Mouse (Mus musculus) embryonic stem cell, embryonic (primary cell): ENCODE results near the gene Gm17482.

Source experiments
- CTCF ChIA-PET, 4 experiments: fragments of 300-600 bp in 2 of 4; fragments of 350-600 bp in 2 of 4; sonication (Branson Sonifier 250); formaldehyde crosslinking; loops; one replicate each; lab custom pipeline; 2022; ENCODE audit warnings: inconsistent platforms in 2 of 4; lab: Charles Lee
- POLR2A ChIA-PET, 4 experiments: fragments of 300-600 bp in 2 of 4; fragments of 350-600 bp in 2 of 4; sonication (Branson Sonifier 250); formaldehyde crosslinking; loops; one replicate each; lab custom pipeline; 2022; ENCODE audit warnings: antibody characterized with exemption in 4 of 4, inconsistent platforms in 1 of 4; lab: Charles Lee

The Gm17482 gene

GRCm38 (mm10) chr6:115273346-115273745, 46.2 kb downstream of the Gm17482 start:
- POLR2A ChIA-PET: no interaction called here
- CTCF ChIA-PET: interaction anchor here in 2 of 4 experiments (0.8 to 0.9 kb wide), 2 partner anchors 46 to 207 kb away, joined by 3 read pairs; partner anchors contain the start of gene Gm17482 (in 1 of the 2)

GRCm38 (mm10) chr6:115274705-115275104, 47.6 kb downstream of the Gm17482 start:
- CTCF ChIA-PET: interaction anchor here in 2 of 4 experiments (0.6 kb wide), 3 partner anchors 46 to 216 kb away, joined by 3 read pairs; partner anchors contain the start of gene Gm17482 (in 1 of the 2)
- POLR2A ChIA-PET: interaction anchor here in 1 of 4 experiments (0.6 to 1.5 kb wide), 2 partner anchors 14 to 64 kb away, joined by 3 read pairs; no protein-coding TSS in a partner anchor

GRCm38 (mm10) chr6:115275116-115275815, 48.1 kb downstream of the Gm17482 start:
- CTCF ChIA-PET: interaction anchor here (0.6 to 1.4 kb wide), 4 partner anchors 47 to 226 kb away, joined by 3 read pairs; partner anchors contain the start of gene Gm17482 (in 2 of the 4)
- POLR2A ChIA-PET: interaction anchor here in 1 of 4 experiments (0.6 to 1.5 kb wide), 2 partner anchors 14 to 63 kb away, joined by 3 read pairs; no protein-coding TSS in a partner anchor

GRCm38 (mm10) chr6:115278086-115278485, 50.9 kb downstream of the Gm17482 start:
- ChIA-PET POLR2A (no interaction called here), CTCF (interaction anchor here in 1 of 4 experiments (0.6 kb wide), 1 partner anchor 10 kb away, joined by 4 read pairs; no protein-coding TSS in a partner anchor)

- POLR2A ChIA-PET: no interaction called here
- CTCF ChIA-PET: no interaction called here
Observed at GRCm38 (mm10) chr6:115279639-115280038, 52.5 kb downstream of the Gm17482 start.

- CTCF ChIA-PET: interaction anchor here in 1 of 4 experiments (0.6 kb wide), 1 partner anchor 255 kb away, joined by 5 read pairs; no protein-coding TSS in a partner anchor
- POLR2A ChIA-PET: interaction anchor here in 1 of 4 experiments (0.6 to 1.0 kb wide), 2 partner anchors 9 to 29 kb away, joined by 3 to 4 read pairs; no protein-coding TSS in a partner anchor
Observed at GRCm38 (mm10) chr6:115284153-115284552, 57.0 kb downstream of the Gm17482 start.

GRCm38 (mm10) chr6:115286441-115286840, 59.3 kb downstream of the Gm17482 start:
- CTCF ChIA-PET: no interaction called here
- POLR2A ChIA-PET: no interaction called here

GRCm38 (mm10) chr6:115288223-115288622, 61.1 kb downstream of the Gm17482 start:
- POLR2A ChIA-PET: no interaction called here
- CTCF ChIA-PET: interaction anchor here in 1 of 4 experiments (0.5 kb wide), 1 partner anchor 1463 kb away, joined by 6 read pairs; no protein-coding TSS in a partner anchor

GRCm38 (mm10) chr6:115290561-115290960, 63.4 kb downstream of the Gm17482 start:
- ChIA-PET POLR2A (no interaction called here), CTCF (no interaction called here)

GRCm38 (mm10) chr6:115291068-115291467, 63.9 kb downstream of the Gm17482 start:
- CTCF ChIA-PET: no interaction called here
- POLR2A ChIA-PET: interaction anchor here in 1 of 4 experiments (0.5 kb wide), 1 partner anchor 1153 kb away, joined by 4 read pairs; no protein-coding TSS in a partner anchor

- ChIA-PET CTCF (interaction anchor here in 1 of 4 experiments (0.5 kb wide), 1 partner anchor 35 kb away, joined by 4 read pairs; no protein-coding TSS in a partner anchor), POLR2A (no interaction called here)
Observed at GRCm38 (mm10) chr6:115291823-115292222, 64.7 kb downstream of the Gm17482 start.

- CTCF ChIA-PET: interaction anchor here in 1 of 4 experiments (0.7 kb wide), 1 partner anchor 24 kb away, joined by 3 read pairs; no protein-coding TSS in a partner anchor
Observed at GRCm38 (mm10) chr6:115292621-115293020, 65.5 kb downstream of the Gm17482 start.

GRCm38 (mm10) chr6:115293877-115294276, 66.7 kb downstream of the Gm17482 start:
- POLR2A ChIA-PET: no interaction called here

More at GRCm38 (mm10) chr6:115292621-115293020, 65.5 kb downstream of the Gm17482 start:
- POLR2A ChIA-PET: interaction anchor here in 1 of 4 experiments (1.1 kb wide), 1 partner anchor 8 kb away, joined by 4 read pairs; no protein-coding TSS in a partner anchor

GRCm38 (mm10) chr6:115307134-115307533, 80.0 kb downstream of the Gm17482 start:
- POLR2A ChIA-PET: no interaction called here
- CTCF ChIA-PET: no interaction called here

More at GRCm38 (mm10) chr6:115293877-115294276, 66.7 kb downstream of the Gm17482 start:
- CTCF ChIA-PET: no interaction called here
